Mouse (Mus musculus): ENCODE results near the gene Cops3. TPM values are rescaled to one million over a fixed set of nuclear protein-coding genes. Genes with fewer than 3 reads are reported as not detected.

Cops3 gene
- total and polyA plus RNA-seq, 2 experiments = 11.8 to 63.4 TPM

GRCm38 (mm10) chr11:59789311-59789710 lies 50.3 kb downstream of the Cops3 start:
- Histone ChIP-seq H3K4me3 (ENCODE audit: insufficient read depth, low read depth, low read length) (no peak overlapping the region), H3K79me2 (ENCODE audit: control insufficient read depth, insufficient read depth, low read length) (no peaks in the 10 kb centered on the region), H3K27ac (replicated peaks; ENCODE audit: insufficient read depth, low read depth, low read length) (no peak overlapping the region), H3K9ac (ENCODE audit: low read depth, low read length) (no peak overlapping the region), H3K36me3 (ENCODE audit: control insufficient read depth, insufficient read depth, low read length) (peaks cover 18% of the 10 kb centered on the region), H3K4me1 (ENCODE audit: control insufficient read depth, insufficient read depth, low read length) (peaks cover 8% of the 10 kb centered on the region), H3K27me3 (ENCODE audit: control insufficient read depth, insufficient read depth, low read length) (no peaks in the 10 kb centered on the region)
- 97% methylated on average over 1 of the region's 1 CpGs for WGBS
- DNase-seq (ENCODE audit: extremely low read depth, low read depth, low spot score) = no peak
- TF ChIP-seq CTCF (IDR thresholded peaks at IDR 0.05; ENCODE audit: low read depth, low read length) (no peak), POLR2A (IDR thresholded peaks at IDR 0.05; ENCODE audit: extremely low read depth, insufficient read depth, low read length) (no peak)

GRCm38 (mm10) chr11:59787199-59787781 lies 52.3 kb downstream of the Cops3 start, which contains the start of gene Pld6:
Gene Pld6 (minus strand): TSS chr11:59787645.
- WGBS = 1% methylated on average over 51 of the region's 51 CpGs
- DNase-seq (ENCODE audit: extremely low read depth, low read depth, low spot score) = peak; percentile 60

DNA sequence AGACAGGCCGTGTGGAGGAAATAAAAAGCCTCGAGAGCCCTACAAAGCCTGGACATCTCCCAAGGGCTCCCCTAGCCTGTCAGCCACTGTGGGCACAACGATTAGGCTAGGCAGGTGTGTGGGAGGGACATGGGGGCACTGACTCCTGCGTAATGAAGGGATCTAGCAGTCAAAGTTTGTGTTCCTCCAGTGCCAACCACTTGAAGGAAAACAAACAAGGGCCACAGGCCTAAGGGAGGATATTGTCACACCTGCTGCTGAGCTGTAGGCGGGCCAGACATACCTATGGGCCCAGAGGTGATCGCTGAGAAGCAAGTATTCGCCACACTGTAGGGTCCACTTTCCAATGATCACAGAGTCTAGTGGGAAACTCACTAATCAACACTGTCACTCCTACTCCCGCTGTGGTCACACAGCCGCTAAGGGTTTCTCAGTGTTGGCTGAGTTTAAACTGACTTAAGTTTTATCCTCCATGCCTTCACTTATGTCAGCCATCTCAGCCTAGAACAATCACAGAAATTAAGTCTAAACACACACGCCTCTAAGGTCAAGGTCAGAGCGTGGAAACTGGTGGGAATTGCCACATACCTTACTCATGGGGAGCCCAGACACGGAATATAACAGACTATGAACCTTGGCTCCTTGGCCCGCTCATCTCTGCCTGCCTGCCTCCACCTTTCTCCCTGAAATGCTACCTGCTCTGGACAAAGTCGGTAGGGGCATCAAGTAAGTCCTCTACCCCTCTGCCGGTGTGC lies 53.0 kb downstream of the Cops3 start:
- no peak for TF ChIP-seq CTCF (IDR thresholded peaks at IDR 0.05; ENCODE audit: low read depth, low read length)
- no peak for TF ChIP-seq POLR2A (IDR thresholded peaks at IDR 0.05; ENCODE audit: extremely low read depth, insufficient read depth, low read length)
- WGBS = 45% methylated on average over 15 of the region's 15 CpGs
- no peaks in the 10 kb centered on the region for H3K36me3 ChIP-seq (ENCODE audit: control insufficient read depth, insufficient read depth, low read length)
- H3K79me2 ChIP-seq (ENCODE audit: control insufficient read depth, insufficient read depth, low read length) = no peaks in the 10 kb centered on the region
- peak overlapping the region; percentile 72 for H3K9ac ChIP-seq (ENCODE audit: low read depth, low read length)
- peak overlapping the region; percentile 64 for H3K4me3 ChIP-seq (ENCODE audit: insufficient read depth, low read depth, low read length)
- no peaks in the 10 kb centered on the region for H3K27me3 ChIP-seq (ENCODE audit: control insufficient read depth, insufficient read depth, low read length)
- peaks cover 8% of the 10 kb centered on the region for H3K4me1 ChIP-seq (ENCODE audit: control insufficient read depth, insufficient read depth, low read length)
- H3K27ac ChIP-seq (replicated peaks; ENCODE audit: insufficient read depth, low read depth, low read length) = peak overlapping the region; percentile 60
- peak; percentile 77 for DNase-seq (ENCODE audit: extremely low read depth, low read depth, low spot score)

More at GRCm38 (mm10) chr11:59787199-59787781, 52.3 kb downstream of the Cops3 start, which contains the start of gene Pld6:
- H3K79me2 ChIP-seq (ENCODE audit: control insufficient read depth, insufficient read depth, low read length) = no peaks in the 10 kb centered on the region
- peak within 1 kb of the TSS; percentile 64 for H3K4me3 ChIP-seq (ENCODE audit: insufficient read depth, low read depth, low read length)
- no peaks in the 10 kb centered on the region for H3K27me3 ChIP-seq (ENCODE audit: control insufficient read depth, insufficient read depth, low read length)
- H3K9ac ChIP-seq (ENCODE audit: low read depth, low read length) = peak within 1 kb of the TSS; percentile 72
- peaks cover 2% of the 10 kb centered on the region; the same call in 1 of the 2 replicates for H3K36me3 ChIP-seq (ENCODE audit: control insufficient read depth, insufficient read depth, low read length)
- H3K27ac ChIP-seq (replicated peaks; ENCODE audit: insufficient read depth, low read depth, low read length) = peak within 1 kb of the TSS; percentile 60
- no peak for TF ChIP-seq POLR2A (IDR thresholded peaks at IDR 0.05; ENCODE audit: extremely low read depth, insufficient read depth, low read length)
- TF ChIP-seq CTCF (IDR thresholded peaks at IDR 0.05; ENCODE audit: low read depth, low read length) = no peak
- H3K4me1 ChIP-seq (ENCODE audit: control insufficient read depth, insufficient read depth, low read length) = peaks cover 8% of the 10 kb centered on the region

DNA sequence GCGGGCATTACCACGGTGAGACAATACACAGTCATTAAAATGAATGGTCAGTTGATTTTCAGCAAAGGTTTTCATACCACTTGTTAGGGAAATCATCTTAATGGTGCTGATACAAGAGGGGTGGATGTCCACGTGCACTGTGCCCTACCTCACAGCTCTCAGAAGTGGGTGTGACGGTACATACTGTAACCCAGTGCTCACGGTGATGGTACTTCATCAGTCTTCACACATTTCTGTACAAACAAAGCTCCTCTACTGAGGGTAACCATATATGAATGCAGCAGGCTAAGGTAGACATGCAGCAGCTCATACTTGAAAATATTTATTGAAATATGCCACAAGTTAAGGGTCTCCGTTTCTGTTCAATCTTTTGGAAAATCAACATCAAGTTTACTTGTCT lies 56.0 kb downstream of the Cops3 start:
- Histone ChIP-seq H3K79me2 (ENCODE audit: control insufficient read depth, insufficient read depth, low read length) (no peaks in the 10 kb centered on the region), H3K27ac (replicated peaks; ENCODE audit: insufficient read depth, low read depth, low read length) (no peak overlapping the region), H3K27me3 (ENCODE audit: control insufficient read depth, insufficient read depth, low read length) (no peaks in the 10 kb centered on the region), H3K4me3 (ENCODE audit: insufficient read depth, low read depth, low read length) (no peak overlapping the region), H3K4me1 (ENCODE audit: control insufficient read depth, insufficient read depth, low read length) (peaks cover 8% of the 10 kb centered on the region), H3K9ac (ENCODE audit: low read depth, low read length) (no peak overlapping the region), H3K36me3 (ENCODE audit: control insufficient read depth, insufficient read depth, low read length) (no peaks in the 10 kb centered on the region)
- TF ChIP-seq POLR2A (IDR thresholded peaks at IDR 0.05; ENCODE audit: extremely low read depth, insufficient read depth, low read length) (no peak), CTCF (IDR thresholded peaks at IDR 0.05; ENCODE audit: low read depth, low read length) (no peak)
- DNase-seq (ENCODE audit: extremely low read depth, low read depth, low spot score) = no peak
- 88% methylated on average over 6 of the region's 6 CpGs for WGBS

DNA sequence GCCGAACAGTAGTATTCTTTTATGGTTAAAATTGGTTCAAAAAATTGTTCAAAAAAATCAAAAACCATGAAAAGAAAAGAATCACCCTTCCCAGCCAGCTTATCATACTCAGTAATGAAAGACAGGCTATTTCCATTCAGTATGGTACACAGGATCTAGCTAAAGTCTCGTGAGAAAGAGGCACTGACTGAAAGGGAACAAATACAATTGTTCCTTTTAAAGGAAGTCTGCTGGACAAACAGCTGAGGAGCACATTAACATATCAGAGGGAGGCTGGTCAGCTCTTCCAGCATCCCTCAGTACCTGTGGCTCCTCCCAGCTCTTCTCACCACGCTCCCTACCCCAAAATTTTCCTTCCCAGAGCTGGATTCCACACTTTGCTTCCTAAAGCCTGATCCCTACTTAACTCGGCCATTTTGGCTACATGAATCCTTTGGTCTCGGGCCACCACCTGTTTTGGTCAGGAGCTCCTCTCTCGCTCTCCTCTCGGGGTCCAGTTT lies 57.5 kb downstream of the Cops3 start:
- DNase-seq (ENCODE audit: extremely low read depth, low read depth, low spot score) = no peak
- peaks cover 13% of the 10 kb centered on the region for H3K4me1 ChIP-seq (ENCODE audit: control insufficient read depth, insufficient read depth, low read length)
- 87% methylated on average over 7 of the region's 7 CpGs for WGBS

More for the DNA sequence above, 57.5 kb downstream of the Cops3 start:
- Histone ChIP-seq H3K9ac (ENCODE audit: low read depth, low read length) (no peak overlapping the region), H3K27ac (replicated peaks; ENCODE audit: insufficient read depth, low read depth, low read length) (no peak overlapping the region), H3K27me3 (ENCODE audit: control insufficient read depth, insufficient read depth, low read length) (no peaks in the 10 kb centered on the region), H3K79me2 (ENCODE audit: control insufficient read depth, insufficient read depth, low read length) (no peaks in the 10 kb centered on the region), H3K36me3 (ENCODE audit: control insufficient read depth, insufficient read depth, low read length) (no peaks in the 10 kb centered on the region), H3K4me3 (ENCODE audit: insufficient read depth, low read depth, low read length) (no peak overlapping the region)
- TF ChIP-seq CTCF (IDR thresholded peaks at IDR 0.05; ENCODE audit: low read depth, low read length) (no peak), POLR2A (IDR thresholded peaks at IDR 0.05; ENCODE audit: extremely low read depth, insufficient read depth, low read length) (no peak)
